Mouse (Mus musculus): Measurements from ENCODE around the gene Ap1g1. TPM values are rescaled to one million over a fixed set of nuclear protein-coding genes. Genes with fewer than 3 reads are reported as not detected.

The Ap1g1 gene
- polyA plus RNA-seq, 1 experiment from 2014 or later: 34.5 TPM

DNA sequence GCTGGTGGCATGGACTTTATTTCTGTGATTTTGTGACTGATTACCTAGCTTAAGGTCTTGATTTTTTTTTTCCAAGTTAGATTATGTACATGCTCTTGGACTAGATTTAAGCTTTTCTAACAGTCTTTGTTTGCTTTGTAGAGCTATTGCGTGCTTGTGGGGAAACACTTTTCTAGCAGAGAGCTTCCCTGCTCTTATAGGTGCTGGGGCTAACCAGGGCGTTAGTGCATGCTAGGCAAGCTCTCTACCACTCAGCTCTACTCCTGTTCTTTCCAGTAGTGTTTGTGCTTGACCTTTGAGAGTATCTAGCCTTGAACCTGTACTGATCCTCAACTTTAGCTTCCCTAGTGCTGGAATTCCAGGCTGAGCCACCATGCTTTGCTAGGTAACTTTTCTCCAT is 22.0 kb downstream of the Ap1g1 start:
- H3K27ac ChIP-seq (ENCODE audit: low read depth): no peak overlapping the region
- H3K9me3 ChIP-seq (ENCODE audit: control insufficient read depth, low read length): no peaks in the 10 kb centered on the region
- ATAC-seq (replicated peaks; ENCODE audit: low FRiP score, low TSS enrichment, low read depth): no peak
- H3K27me3 ChIP-seq (replicated peaks; ENCODE audit: control insufficient read depth, insufficient read depth, low read length): no peaks in the 10 kb centered on the region
- WGBS: 75% methylated on average over 2 of the region's 2 CpGs
- H3K4me2 ChIP-seq (ENCODE audit: low read length): no peak overlapping the region
- DNase-seq (ENCODE audit: low spot score): no peak
- H3K36me3 ChIP-seq (ENCODE audit: control insufficient read depth, insufficient read depth, low read length): peaks cover 16% of the 10 kb centered on the region
- H3K9ac ChIP-seq (ENCODE audit: low read length): no peak overlapping the region
- no peak overlapping the region for H3K4me3 ChIP-seq (ENCODE audit: low read depth, low read length)
- H3K4me1 ChIP-seq (replicated peaks; ENCODE audit: control insufficient read depth, insufficient read depth, low read length): 0 out of 2 replicates have a peak, but pooled peaks cover 4% of the 10 kb centered on the region

- 0 out of 2 replicates have a peak, but pooled peaks cover 4% of the 10 kb centered on the region for H3K4me1 ChIP-seq (replicated peaks; ENCODE audit: control insufficient read depth, insufficient read depth, low read length)
- H3K9me3 ChIP-seq (ENCODE audit: control insufficient read depth, low read length): no peaks in the 10 kb centered on the region
- DNase-seq (ENCODE audit: low spot score) (no peak), ATAC-seq (replicated peaks; ENCODE audit: low FRiP score, low TSS enrichment, low read depth) (no peak)
- H3K27me3 ChIP-seq (replicated peaks; ENCODE audit: control insufficient read depth, insufficient read depth, low read length): no peaks in the 10 kb centered on the region
- WGBS: 96% methylated on average over 3 of the region's 3 CpGs
- no peak overlapping the region for H3K4me2 ChIP-seq (ENCODE audit: low read length)
- no peak overlapping the region for H3K4me3 ChIP-seq (ENCODE audit: low read depth, low read length)
- no peak overlapping the region for H3K9ac ChIP-seq (ENCODE audit: low read length)
- H3K36me3 ChIP-seq (ENCODE audit: control insufficient read depth, insufficient read depth, low read length): peaks cover 16% of the 10 kb centered on the region
- H3K27ac ChIP-seq (ENCODE audit: low read depth): no peak overlapping the region
These were observed 24.9 kb downstream of the Ap1g1 start for GRCm38 (mm10) chr8:109803211-109803610.

- peaks cover 16% of the 10 kb centered on the region for H3K36me3 ChIP-seq (ENCODE audit: control insufficient read depth, insufficient read depth, low read length)
- H3K4me3 ChIP-seq (ENCODE audit: low read depth, low read length): no peak overlapping the region
- H3K9me3 ChIP-seq (ENCODE audit: control insufficient read depth, low read length): no peaks in the 10 kb centered on the region
- no peak overlapping the region for H3K4me2 ChIP-seq (ENCODE audit: low read length)
- ATAC-seq (replicated peaks; ENCODE audit: low FRiP score, low TSS enrichment, low read depth) (no peak), DNase-seq (ENCODE audit: low spot score) (no peak)
- H3K27me3 ChIP-seq (replicated peaks; ENCODE audit: control insufficient read depth, insufficient read depth, low read length): no peaks in the 10 kb centered on the region
- no peak overlapping the region for H3K27ac ChIP-seq (ENCODE audit: low read depth)
- H3K4me1 ChIP-seq (replicated peaks; ENCODE audit: control insufficient read depth, insufficient read depth, low read length): no peaks in the 10 kb centered on the region
- 97% methylated on average over 3 of the region's 3 CpGs for WGBS
- no peak overlapping the region for H3K9ac ChIP-seq (ENCODE audit: low read length)
These were observed 25.4 kb downstream of the Ap1g1 start for GRCm38 (mm10) chr8:109803801-109804200.

DNA sequence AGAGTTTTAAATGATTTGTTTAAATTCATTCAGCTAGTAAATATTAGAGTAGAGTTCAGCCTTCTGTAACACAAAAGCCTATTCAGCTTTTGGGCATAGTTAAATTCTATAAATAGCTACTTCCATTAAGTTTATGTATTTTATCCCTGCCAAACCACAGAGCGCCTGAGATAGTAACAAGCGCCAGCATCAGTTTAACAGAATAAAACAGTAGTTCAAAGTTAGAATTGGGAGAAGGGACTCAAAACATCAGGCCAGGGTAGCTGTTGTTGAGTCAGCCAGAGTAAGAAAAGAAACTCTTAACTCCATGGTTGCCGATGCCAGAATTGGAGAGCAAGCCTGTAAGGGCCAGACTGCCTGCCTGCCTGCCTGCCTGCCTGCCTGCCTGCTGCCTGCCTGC is 28.2 kb downstream of the Ap1g1 start:
- Histone ChIP-seq H3K4me1 (replicated peaks; ENCODE audit: control insufficient read depth, insufficient read depth, low read length) (no peaks in the 10 kb centered on the region; the same call in none of the 2 replicates), H3K4me3 (ENCODE audit: low read depth, low read length) (no peak overlapping the region), H3K4me2 (ENCODE audit: low read length) (no peak overlapping the region), H3K9me3 (ENCODE audit: control insufficient read depth, low read length) (no peaks in the 10 kb centered on the region), H3K9ac (ENCODE audit: low read length) (no peak overlapping the region), H3K36me3 (ENCODE audit: control insufficient read depth, insufficient read depth, low read length) (peaks cover 16% of the 10 kb centered on the region), H3K27me3 (replicated peaks; ENCODE audit: control insufficient read depth, insufficient read depth, low read length) (no peaks in the 10 kb centered on the region), H3K27ac (ENCODE audit: low read depth) (no peak overlapping the region)
- ATAC-seq (replicated peaks; ENCODE audit: low FRiP score, low TSS enrichment, low read depth) (no peak), DNase-seq (ENCODE audit: low spot score) (no peak)
- 52% methylated on average over 3 of the region's 3 CpGs for WGBS

DNA sequence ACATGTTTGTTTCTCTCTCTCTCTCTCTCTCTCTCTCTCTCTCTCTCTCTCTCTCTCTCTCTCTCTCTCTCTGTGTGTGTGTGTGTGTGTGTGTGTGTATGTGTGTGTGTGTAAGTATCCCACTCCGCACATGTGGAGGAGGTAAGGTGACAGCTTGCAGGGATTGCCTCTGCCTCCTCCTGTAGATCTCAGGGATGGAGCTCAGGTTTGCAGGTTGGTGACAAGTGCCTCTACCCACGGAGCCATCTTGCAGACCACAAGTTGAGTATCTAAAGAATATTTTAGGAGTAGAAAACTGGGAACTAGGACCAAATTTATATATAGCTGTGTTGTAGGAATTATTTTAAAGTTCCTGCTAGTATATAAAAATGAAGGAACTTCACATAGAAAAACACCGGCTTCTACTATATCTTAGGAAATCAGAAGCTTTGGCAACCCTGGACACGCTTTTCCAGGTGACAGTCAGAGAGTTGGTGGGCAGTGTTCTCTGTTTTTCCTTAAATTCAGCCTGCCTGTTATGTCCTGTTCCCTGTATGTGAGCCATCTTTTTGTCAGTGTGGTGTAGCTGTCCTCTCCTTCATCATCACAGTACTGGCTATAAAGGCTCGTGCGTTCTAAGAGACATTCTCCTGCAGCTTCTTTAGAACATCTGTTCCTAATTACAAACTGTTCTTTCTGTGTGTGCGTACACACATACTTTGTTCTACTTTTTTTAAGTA is 29.2 kb downstream of the Ap1g1 start:
- Histone ChIP-seq H3K4me3 (ENCODE audit: low read depth, low read length) (no peak overlapping the region), H3K9me3 (ENCODE audit: control insufficient read depth, low read length) (no peaks in the 10 kb centered on the region), H3K27ac (ENCODE audit: low read depth) (no peak overlapping the region), H3K36me3 (ENCODE audit: control insufficient read depth, insufficient read depth, low read length) (peaks cover 16% of the 10 kb centered on the region), H3K27me3 (replicated peaks; ENCODE audit: control insufficient read depth, insufficient read depth, low read length) (no peaks in the 10 kb centered on the region), H3K4me2 (ENCODE audit: low read length) (no peak overlapping the region), H3K9ac (ENCODE audit: low read length) (no peak overlapping the region), H3K4me1 (replicated peaks; ENCODE audit: control insufficient read depth, insufficient read depth, low read length) (no peaks in the 10 kb centered on the region; the same call in none of the 2 replicates)
- ATAC-seq (replicated peaks; ENCODE audit: low FRiP score, low TSS enrichment, low read depth): no peak
- no peak for DNase-seq (ENCODE audit: low spot score)
- WGBS: 84% methylated on average over 7 of the region's 7 CpGs

DNA sequence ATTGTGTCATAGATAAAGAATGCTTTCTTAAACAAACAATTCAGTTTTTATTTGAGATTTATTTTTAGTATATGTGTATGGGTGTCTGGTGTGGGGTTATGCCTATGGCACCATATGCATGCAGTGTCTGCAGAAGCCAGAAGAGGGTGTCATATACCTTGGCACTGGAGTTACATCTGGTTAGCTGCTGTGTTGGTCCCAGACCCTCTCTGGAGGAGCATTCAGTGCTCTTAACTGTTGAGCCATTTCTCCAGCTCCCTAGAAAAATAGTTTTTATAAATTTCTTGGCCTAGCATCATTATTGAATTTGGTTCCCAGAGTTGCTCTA is 29.7 kb downstream of the Ap1g1 start:
- Histone ChIP-seq H3K27me3 (replicated peaks; ENCODE audit: control insufficient read depth, insufficient read depth, low read length) (no peaks in the 10 kb centered on the region), H3K36me3 (ENCODE audit: control insufficient read depth, insufficient read depth, low read length) (peaks cover 11% of the 10 kb centered on the region), H3K4me1 (replicated peaks; ENCODE audit: control insufficient read depth, insufficient read depth, low read length) (no peaks in the 10 kb centered on the region; the same call in none of the 2 replicates), H3K9me3 (ENCODE audit: control insufficient read depth, low read length) (no peaks in the 10 kb centered on the region), H3K4me2 (ENCODE audit: low read length) (no peak overlapping the region), H3K27ac (ENCODE audit: low read depth) (no peak overlapping the region), H3K9ac (ENCODE audit: low read length) (no peak overlapping the region), H3K4me3 (ENCODE audit: low read depth, low read length) (no peak overlapping the region)
- ATAC-seq (replicated peaks; ENCODE audit: low FRiP score, low TSS enrichment, low read depth) (no peak), DNase-seq (ENCODE audit: low spot score) (no peak)

GRCm38 (mm10) chr8:109810434-109810833 is 32.1 kb downstream of the Ap1g1 start:
- ATAC-seq (replicated peaks; ENCODE audit: low FRiP score, low TSS enrichment, low read depth): no peak
- Histone ChIP-seq H3K4me3 (ENCODE audit: low read depth, low read length) (no peak overlapping the region), H3K36me3 (ENCODE audit: control insufficient read depth, insufficient read depth, low read length) (no peaks in the 10 kb centered on the region), H3K27ac (ENCODE audit: low read depth) (no peak overlapping the region), H3K4me1 (replicated peaks; ENCODE audit: control insufficient read depth, insufficient read depth, low read length) (no peaks in the 10 kb centered on the region; the same call in none of the 2 replicates), H3K4me2 (ENCODE audit: low read length) (no peak overlapping the region), H3K9me3 (ENCODE audit: control insufficient read depth, low read length) (no peaks in the 10 kb centered on the region), H3K9ac (ENCODE audit: low read length) (no peak overlapping the region), H3K27me3 (replicated peaks; ENCODE audit: control insufficient read depth, insufficient read depth, low read length) (no peaks in the 10 kb centered on the region)
- no peak for DNase-seq (ENCODE audit: low spot score)
- WGBS: 70% methylated on average over 3 of the region's 3 CpGs

DNA sequence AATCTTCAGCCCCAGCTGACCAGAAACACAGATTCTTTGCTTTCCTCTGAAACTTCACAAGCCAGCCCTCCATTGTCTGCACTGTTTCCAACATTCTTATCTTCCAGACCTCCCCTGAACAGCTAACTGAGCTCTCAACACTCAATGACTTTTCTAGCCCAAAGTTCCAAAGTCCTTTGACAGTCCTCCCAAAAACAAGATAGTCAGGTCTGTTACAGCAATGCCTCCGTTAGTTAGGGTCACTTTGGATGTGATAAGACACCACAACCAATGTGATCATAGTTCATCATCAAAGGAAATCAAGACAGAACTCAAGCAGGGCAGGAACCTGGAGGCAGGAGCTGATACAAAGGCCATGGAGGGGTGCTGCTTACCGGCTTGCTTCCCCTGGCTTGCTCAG is 36.9 kb downstream of the Ap1g1 start:
- no peaks in the 10 kb centered on the region for H3K36me3 ChIP-seq (ENCODE audit: control insufficient read depth, insufficient read depth, low read length)
- no peaks in the 10 kb centered on the region for H3K9me3 ChIP-seq (ENCODE audit: control insufficient read depth, low read length)
- 88% methylated on average over 2 of the region's 2 CpGs for WGBS
- H3K27ac ChIP-seq (ENCODE audit: low read depth): no peak overlapping the region
- H3K9ac ChIP-seq (ENCODE audit: low read length): no peak overlapping the region
- H3K4me2 ChIP-seq (ENCODE audit: low read length): no peak overlapping the region
- ATAC-seq (replicated peaks; ENCODE audit: low FRiP score, low TSS enrichment, low read depth) (no peak), DNase-seq (ENCODE audit: low spot score) (no peak)
- H3K4me1 ChIP-seq (replicated peaks; ENCODE audit: control insufficient read depth, insufficient read depth, low read length): no peaks in the 10 kb centered on the region; the same call in none of the 2 replicates
- no peak overlapping the region for H3K4me3 ChIP-seq (ENCODE audit: low read depth, low read length)
- H3K27me3 ChIP-seq (replicated peaks; ENCODE audit: control insufficient read depth, insufficient read depth, low read length): no peaks in the 10 kb centered on the region

GRCm38 (mm10) chr8:109817933-109818332 is 39.6 kb downstream of the Ap1g1 start:
- no peaks in the 10 kb centered on the region for H3K36me3 ChIP-seq (ENCODE audit: control insufficient read depth, insufficient read depth, low read length)
- H3K9ac ChIP-seq (ENCODE audit: low read length): no peak overlapping the region
- WGBS: 45% methylated on average over 1 of the region's 1 CpGs
- no peaks in the 10 kb centered on the region for H3K27me3 ChIP-seq (replicated peaks; ENCODE audit: control insufficient read depth, insufficient read depth, low read length)
- H3K4me2 ChIP-seq (ENCODE audit: low read length): no peak overlapping the region
- no peaks in the 10 kb centered on the region for H3K9me3 ChIP-seq (ENCODE audit: control insufficient read depth, low read length)
- ATAC-seq (replicated peaks; ENCODE audit: low FRiP score, low TSS enrichment, low read depth): no peak
- H3K4me1 ChIP-seq (replicated peaks; ENCODE audit: control insufficient read depth, insufficient read depth, low read length): no peaks in the 10 kb centered on the region
- DNase-seq (ENCODE audit: low spot score): no peak
- no peak overlapping the region for H3K4me3 ChIP-seq (ENCODE audit: low read depth, low read length)
- H3K27ac ChIP-seq (ENCODE audit: low read depth): no peak overlapping the region
